Mouse (Mus musculus): ENCODE measurements at regions not wholly inside any gene's neighbourhood (a gene's known extent, or its start where the extent isn't known, plus 50 kb on each side); places are given as distances from the start of the nearest gene placed in this dataset.

DNA sequence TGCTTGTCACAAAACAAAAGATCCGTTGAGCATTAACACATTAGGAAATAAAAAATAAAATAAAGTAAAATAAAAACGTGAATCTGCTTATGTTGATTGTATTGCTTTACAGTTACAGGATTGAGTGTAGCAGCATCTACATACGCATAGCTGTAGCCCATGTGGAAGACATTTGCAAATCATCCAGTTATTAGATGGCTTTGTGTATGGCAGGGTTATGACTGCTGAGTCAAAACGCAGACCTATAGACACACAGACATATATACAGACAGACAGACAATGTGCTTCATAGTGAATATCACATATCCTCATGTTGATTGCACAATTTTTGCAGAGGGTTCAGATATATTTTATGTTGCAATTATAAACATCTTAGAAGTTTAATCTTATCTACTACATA, 64.5 kb downstream of the Gm11146 start:
- CTCF ChIA-PET, result no interaction called here

DNA sequence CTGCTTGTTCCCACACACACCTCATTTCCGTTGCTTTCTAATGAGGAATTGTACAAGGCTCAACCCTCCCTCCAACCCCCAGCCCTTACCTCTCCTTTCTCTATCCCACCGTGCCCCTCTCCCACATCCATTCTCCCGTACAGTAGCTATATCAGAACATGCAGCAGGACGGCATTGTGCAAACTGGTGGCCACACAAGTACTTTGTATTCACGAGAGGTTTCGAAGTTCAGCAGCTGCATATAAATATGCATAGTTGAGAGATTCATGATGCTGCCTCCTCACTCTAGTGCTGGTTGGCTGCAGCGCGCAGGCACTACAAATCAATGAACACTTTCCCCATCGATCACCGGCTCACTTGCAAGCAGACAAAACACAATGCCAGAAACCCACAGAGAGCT, 65.1 kb downstream of the Gm11146 start:
- CTCF ChIA-PET, result no interaction called here

DNA sequence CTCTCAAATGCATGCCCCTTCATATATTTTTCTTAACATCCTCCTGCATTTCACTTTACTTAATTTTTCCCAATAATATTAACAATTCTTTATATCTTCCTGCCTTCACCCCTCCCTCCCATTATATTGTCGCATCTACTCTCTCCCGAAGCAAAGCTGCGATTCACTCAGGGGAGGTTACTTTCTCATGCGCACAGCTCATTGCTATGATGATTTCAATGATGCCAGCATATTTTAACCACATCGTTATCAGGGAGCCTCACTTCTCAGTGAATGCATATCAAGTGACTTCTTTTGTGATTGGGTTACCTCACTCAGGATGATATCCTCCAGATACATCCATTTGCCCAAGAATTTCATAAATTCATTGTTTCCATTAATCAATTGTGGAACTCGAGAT, 65.6 kb downstream of the Gm11146 start:
- CTCF ChIA-PET, result no interaction called here

DNA sequence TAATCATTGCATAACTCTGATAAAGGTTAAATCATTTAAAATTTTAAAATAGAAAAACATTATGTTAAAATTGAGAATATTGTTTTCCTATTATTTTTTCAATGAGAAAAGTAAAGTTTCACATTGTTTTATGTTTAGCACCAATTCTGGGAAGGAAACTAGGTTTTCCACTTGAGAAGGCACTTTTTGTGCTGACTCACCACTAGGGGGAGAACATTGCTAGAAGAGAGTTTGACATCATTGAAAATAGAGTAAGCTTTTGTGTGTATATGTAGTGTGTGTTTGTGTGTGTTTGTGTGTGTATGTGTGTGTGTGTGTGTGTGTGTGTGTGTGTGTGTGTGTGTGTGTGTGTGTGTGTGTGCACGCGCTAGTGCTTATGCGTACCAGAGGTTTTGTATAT, 66.9 kb downstream of the Gm11146 start:
- CTCF ChIA-PET, result no interaction called here

DNA sequence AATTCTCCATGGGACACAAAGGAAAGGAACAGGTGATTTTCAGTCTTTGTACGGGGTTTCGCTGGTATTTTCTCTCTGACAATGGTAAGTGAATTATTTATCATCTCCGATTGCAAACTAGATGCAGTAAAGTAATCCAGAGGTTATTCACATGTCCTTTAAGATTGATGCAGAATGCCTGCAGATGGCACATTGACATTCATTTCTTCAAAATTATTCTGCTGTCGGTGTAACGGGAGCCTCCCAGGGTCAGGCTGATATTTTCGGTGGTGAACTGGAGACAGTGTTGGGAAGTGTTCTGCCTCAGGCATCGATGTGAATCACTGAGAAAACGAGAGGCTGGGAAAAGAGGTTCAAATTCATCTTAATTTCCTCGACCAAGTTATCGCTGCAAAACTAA, 70.3 kb downstream of the Gm11146 start:
- CTCF ChIA-PET, result no interaction called here

DNA sequence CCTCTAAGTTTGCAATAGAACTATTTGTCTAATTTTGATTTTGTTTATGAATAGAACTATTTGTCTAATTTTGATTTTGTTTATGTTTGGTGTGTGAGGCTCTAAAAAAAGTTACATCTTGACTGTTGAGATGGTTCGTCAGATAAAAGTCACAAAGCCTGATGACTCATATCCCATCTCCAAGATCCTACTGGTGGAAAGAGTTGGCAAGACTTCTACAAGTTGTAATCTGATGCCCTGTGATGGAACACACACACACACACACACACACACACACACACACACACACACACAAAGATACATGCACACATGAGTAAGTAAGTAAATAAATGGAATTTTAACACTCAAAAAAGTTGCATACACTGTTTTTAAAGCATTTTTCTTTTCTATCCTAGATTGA, 73.9 kb downstream of the Gm11146 start:
- CTCF ChIA-PET, result no interaction called here

DNA sequence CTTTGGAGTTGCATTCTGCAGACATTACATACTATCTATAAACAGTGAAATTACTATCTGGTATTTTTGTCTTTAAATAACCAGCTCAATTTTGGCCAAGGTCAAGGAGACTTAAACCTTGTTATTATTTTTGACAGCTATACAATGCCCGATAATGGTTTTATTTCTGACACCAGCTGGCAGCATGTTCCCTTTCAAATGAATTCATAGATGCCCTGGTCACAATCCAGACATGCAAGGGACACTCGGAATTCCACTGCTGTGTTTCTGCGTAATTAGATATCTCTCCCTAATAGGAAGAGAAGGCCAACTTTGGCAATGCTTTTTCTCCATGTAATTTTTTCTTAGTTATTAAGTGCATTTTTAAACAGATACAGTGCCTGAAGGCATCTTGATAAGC, 87.3 kb downstream of the Gm11146 start:
- CTCF ChIA-PET, result no interaction called here

DNA sequence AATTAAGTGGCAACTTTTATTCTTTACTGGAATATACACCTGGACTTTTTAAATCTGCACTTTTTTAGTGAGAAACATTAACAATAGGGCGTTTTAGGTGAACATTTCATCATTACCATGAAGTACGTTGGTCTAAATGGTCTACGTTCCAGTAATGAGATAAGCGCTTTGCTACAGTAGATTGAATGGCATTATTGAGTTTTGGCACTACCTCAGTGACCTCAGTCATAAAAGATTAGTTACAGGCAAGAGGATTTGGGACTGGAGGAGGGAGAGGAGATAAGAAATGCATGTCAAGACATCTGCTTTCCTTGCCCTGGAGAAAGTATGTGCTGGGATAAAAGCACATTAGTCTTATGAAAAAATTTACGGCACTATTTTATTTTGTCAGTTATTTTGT, 98.3 kb downstream of the Gm11146 start:
- CTCF ChIA-PET, result no interaction called here

DNA sequence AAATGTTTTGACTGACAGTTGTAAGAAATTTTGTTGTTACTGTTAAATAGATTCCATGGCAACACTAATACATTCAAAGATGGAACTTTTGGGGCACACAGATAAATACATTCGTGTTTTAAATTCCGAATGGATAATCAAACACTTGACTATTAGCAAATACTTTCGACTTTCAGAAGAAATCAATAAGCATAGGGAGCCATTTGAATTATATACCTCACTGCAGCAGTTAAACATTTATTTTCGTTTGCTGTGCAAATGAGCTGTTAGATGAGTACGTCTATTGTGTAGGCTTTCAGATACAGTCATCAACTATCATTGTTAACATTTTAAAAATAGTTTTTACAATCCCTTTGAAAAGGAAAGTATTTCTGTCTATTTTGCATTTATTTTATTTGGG, 99.0 kb downstream of the Gm11146 start:
- CTCF ChIA-PET, result no interaction called here

DNA sequence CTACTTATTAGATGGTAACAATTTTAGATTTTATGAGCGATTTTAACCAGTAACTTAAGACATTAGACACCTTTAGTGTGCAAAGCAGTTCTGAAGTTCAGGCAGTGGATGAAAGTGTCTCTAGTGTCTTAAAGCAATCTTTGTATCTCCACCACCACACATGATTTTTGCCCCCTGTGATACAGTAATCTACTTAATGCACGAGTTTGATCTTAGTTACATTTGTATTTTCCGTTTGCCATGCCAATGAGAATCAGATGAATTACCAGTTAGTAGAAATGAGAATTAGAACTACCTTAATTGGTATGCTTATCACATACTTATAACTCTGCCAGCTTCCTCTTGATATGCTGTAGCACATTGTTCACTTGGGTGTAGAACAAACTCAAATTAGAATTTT, 99.9 kb downstream of the Gm11146 start:
- CTCF ChIA-PET, result no interaction called here

DNA sequence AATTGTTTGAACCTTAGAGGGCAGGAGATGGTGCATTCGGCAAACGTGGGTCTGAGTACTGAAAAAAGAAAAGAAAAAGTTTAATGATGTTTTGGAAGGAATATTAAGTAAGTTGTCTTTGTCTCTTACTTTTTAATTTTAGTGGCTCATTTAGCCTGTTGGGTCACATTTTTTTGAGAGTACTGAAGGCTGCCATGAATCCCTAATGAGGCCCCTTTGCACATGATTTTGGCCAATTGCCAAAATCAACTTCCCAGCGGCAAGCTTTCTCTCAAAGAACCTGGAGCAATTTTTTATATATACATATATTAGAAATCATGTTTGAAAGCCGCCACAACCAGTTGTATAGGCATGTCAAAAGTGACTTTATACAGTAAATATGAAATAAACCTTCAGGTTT, 100.9 kb downstream of the Gm11146 start:
- CTCF ChIA-PET, result no interaction called here

DNA sequence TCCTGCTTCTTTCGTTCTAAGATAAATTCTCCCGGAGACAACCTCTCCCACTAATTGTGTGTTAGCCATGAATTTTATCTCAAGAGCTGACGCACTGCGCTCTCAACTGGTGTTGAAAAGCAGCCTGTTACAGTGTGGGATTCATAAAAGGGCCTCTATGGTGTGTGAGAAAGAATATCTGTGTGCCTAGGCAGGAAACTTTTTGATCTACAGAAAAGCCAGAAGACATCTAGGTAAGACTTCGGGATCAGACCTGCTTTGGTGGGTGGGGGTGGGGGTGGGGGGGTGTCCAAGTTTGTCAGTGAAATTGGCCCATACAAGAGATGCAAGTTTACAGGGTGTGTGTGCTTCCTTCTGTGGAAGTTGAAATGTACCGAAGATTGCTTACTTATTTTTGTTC, 101.5 kb downstream of the Gm11146 start:
- CTCF ChIA-PET, result interaction anchor here (0.6 kb wide), 1 partner anchor 19 kb away, joined by 6 read pairs; no protein-coding TSS in a partner anchor

DNA sequence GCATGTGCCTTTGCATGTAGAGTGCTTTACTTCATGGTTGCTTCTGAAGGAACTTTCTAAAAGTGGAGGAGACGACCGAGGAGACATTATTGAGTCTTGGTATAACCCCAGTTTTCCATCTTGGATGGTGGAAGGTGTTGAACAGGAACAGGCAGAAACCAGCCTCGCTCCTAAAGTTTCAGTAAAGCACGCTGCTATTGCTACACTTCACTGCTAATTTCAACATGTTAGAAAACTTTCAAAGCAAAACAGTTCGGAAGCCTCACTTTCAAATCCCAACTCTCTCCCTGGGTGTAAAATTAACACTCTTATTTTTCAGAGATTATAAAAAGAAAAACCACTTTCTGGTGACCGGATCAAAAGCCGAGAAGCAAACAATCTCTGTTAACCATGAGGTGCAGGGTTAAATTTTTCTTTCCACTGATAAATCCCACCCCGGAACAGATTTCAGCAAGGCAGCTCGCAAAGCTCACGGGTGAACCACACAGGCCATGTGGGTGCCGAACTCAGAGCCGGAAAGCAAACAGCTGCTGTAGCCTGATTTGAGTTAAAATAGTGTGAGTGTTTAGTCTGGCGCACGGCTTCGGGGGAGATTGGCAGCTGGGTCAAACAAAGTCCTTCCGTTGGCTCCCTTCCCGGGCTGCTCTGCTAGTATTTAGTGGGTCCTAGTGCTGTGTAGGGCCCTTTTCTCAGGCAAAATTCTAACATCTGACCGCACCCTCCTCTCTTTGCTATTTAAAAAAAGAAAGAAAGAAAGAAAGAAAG, 102.2 kb downstream of the Gm11146 start:
- CTCF ChIA-PET, result interaction anchor here (0.6 kb wide), 2 partner anchors 18 to 625 kb away, joined by 6 read pairs; no protein-coding TSS in a partner anchor

DNA sequence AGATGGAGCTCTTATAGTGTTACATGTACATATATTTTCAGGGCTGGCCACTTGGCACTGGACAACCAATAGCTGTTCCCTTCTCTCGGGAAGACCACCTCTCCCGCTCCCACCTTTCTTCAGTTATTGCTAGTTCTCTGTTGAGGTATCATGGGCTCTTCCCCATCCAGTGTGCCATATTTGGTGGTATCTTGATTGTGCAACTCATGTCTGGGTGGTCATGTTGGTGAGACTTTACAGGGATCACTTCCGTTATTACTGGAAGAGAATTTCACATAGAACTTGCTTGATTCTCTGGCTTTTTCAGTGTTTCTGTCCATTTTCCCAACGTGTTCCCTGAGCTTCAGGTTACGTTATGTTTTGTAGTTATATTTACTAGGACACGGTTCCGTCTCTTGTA, 106.6 kb downstream of the Gm11146 start:
- CTCF ChIA-PET, result no interaction called here

DNA sequence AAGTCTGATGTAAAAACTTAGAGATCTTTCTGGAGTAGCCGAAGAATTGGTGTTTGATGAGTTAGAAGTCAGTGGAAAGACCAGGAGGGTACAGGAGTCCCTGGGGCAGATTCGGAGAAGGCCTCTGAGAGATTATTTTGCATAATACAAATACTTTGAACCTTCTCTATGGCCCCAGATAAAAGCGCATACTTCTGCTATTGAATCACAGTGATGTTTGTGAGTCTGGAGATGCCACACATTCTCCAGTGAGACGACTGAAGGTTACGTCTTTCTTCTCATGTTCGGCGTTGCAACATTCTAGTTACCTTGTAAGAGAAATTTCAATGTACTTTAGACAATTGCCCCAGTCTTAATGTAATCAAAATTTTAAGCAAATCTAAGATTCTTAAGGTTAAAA, 107.9 kb downstream of the Gm11146 start:
- CTCF ChIA-PET, result no interaction called here

DNA sequence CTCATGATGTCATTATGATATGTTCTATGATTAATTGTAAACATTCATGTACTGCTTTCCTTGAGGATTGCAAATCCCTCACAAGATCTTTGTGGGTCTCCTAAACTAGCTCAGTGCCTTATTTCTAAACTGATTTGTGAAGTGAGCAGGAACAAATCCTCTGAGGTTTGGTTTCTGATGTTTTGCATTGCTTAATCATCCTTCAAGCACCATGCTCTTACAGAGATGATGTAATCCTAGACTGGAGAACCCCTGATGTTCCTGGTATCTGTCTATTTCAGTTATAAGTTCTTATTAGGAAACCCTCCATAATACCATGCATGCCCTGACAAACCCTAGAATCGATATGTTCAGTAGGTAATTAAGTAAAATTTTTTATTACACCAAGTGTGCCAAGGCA, 113.7 kb downstream of the Gm11146 start:
- CTCF ChIA-PET, result no interaction called here

DNA sequence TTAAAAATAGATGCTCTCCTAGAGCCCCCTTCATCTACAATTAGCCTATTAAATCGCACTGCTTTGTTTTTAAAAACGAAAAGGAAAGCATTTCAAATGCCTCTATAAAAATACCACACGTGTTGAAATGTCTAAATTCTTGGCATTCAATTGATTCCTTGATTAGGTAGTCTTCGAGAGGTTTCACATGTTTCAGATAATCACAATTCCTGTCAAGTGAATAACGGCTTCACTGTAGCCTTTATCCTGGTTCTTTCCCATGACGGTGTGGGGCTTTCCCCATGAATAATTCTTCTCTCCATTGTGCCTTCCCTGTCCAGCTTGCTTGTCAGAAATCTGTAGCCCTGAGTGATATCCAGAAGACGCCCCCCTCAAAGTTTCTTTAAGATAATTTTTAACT, 122.1 kb downstream of the Gm11146 start:
- CTCF ChIA-PET, result no interaction called here

DNA sequence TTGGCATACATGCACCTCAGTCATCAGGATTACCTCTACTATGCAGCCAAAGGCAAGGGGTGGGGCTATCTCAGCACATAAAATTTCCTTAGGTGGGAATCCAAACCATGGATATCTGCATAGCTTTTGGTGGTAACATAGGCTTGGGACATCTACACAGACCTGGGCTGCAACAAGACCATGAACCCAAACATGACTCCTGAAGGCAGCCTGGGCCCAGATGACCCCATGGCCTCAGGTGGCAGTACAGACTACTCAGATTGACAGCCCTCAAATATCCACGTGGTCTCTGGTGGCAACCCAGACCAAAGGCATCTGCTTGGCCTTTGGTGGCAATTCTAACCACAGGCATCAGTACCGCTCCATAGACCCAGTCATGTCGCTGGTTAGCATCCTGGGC, 130.0 kb downstream of the Gm11146 start:
- CTCF ChIA-PET, result no interaction called here

DNA sequence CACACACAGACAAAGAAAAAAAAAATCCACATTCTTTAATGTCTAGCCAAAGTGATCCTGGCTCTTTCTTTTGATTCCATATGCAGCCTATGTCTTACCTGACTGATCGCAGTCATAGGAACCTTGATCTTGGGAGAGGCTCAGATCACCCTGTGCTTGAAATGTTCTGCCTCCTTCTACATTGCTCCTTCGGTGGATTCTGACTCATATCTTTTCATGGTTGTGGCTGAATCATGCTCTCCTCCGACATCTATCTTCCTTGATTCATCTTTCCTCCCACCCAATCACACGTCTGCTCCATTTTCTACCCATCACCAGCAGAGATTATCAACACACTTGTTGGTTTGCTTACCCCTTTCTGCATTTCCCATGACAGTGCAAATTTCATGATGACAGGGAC, 132.0 kb downstream of the Gm11146 start:
- CTCF ChIA-PET, result no interaction called here

DNA sequence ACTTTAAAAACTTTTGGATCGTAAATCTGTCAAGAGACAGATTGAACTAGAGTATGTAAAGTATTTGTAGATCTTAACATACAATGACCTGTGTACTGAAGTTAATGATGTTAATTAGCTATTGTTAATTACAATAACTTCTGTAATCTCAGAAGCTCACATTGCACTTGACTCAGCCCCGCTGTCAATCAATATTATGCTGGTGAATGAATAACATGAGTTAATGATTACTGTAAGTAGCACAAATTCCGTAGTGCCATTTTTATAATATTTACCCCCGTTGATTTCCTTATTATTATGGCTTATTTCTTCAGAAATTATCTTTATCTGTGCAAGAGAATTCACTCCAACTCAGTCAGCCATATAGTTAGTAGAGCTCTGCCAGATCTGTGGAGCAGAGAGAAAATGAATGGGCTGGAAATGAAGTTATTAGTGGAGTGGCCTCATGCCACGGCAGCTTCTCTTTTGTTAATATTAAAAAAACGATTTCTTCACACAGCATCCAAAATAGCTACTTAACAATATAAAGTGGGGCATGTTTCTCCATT, 132.5 kb downstream of the Gm11146 start:
- CTCF ChIA-PET, result no interaction called here

DNA sequence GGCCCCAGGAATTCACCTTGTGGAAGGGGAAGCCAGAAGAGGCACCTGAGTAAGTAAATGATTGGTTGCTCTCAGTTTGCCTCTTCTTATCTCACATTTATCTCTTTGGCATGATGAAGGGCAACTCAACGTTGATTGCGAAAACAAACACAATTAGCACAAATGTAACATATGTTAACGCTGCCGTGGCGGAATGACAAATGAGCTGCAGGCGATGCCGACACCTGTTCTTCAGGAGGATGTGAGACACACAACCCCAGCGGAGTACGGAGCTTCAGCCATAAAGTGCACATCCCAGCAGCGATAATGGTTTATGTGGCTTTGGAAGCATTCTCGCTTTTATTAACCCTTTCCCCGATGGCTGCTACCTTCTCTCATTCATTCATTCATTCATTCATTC, 134.7 kb downstream of the Gm11146 start:
- CTCF ChIA-PET, result no interaction called here

DNA sequence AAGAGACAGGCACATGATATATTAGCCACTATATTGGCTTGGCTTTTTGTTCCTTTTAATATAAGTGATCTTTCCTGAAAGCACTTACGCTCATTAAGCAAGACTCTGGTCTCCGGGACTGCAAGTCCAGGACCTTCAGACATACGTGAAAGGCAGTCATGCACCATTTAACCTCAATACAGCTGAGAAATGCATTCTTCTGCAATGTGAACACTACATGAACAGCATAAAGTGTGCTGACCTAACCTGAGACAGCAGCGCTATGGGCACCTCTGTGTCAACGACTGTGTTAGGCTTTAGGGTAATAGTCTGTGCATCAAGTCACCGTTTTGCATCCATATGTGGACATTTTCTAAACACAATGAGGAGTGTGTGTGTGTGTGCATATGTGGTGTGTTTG, 137.3 kb downstream of the Gm11146 start:
- CTCF ChIA-PET, result no interaction called here

DNA sequence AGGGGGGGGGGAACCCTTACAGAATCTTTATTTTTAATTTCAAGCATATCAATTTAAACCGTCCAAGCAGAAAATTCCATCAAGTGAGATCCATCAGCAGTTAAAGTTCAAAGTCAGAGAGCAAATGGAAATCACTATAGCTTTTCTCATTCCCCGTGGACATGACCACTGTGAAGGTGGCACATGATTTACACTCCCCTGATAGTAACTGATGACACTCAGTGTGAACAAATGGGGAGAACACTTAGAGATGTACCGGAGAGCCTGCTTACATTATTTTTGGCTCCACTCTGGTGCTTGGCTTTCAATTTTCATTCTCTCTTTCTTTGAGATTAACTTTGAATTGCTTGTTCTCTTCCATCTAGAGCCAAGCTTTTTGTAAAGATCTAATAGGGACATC, 140.0 kb downstream of the Gm11146 start:
- CTCF ChIA-PET, result no interaction called here

DNA sequence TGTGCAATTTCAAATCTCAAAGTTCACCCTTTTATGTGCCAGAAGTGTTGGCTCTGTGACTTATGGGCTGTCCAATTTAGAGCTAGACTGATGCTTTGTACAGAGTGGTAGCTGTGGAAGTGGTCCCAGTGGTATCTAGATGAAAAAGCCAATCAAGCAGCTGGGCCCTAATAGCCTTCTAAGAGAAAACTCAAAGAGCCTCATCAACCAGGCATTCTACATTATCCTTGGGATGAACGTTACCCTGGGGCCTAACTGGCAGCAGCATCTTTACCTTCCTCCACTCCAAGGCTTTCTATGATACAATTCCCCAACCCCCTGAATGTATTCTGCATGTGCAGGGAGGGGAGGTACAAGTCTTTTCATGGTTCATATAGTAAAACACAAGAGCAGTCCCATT, 140.4 kb downstream of the Gm11146 start:
- CTCF ChIA-PET, result no interaction called here
